ENCODE assay signal across 8 mouse cellular contexts in genomic region chr19:4511116-4511841, GRCm38 (mm10). TPM values are rescaled to one million over a fixed set of nuclear protein-coding genes. Genes with fewer than 3 reads are reported as not detected.
DNase-seq lines count a peak whose midpoint lies in the region; ATAC-seq and TF ChIP-seq lines count a peak whose summit lies in the region.

No protein-coding gene starts in this region.

- DNase-seq in heart, adult 2 months: no peak
- no peak for DNase-seq in heart, postnatal 4 days
- DNase-seq in ES-E14 (ENCODE audit: low read depth, low spot score): no peak
- DNase-seq in liver, postnatal 0 days: peak; percentile 36
- DNase-seq in testis, postnatal 10 days (ENCODE audit: low spot score): no peak
- no peak for DNase-seq in right cerebral cortex, adult 2 months (ENCODE audit: low spot score in 2 of 2)
- no peak for DNase-seq in thymus, adult 2 months

- peak overlapping the region; percentile 82; the same call in 1 of the 2 replicates for H3K4me3 ChIP-seq in heart, adult 2 months
- H3K4me3 ChIP-seq in ES-E14 (ENCODE audit: insufficient read depth in 1 of 2, low read depth in 1 of 2, low read length in 2 of 2, poor library complexity in 1 of 2, severe bottlenecking in 1 of 2): peak overlapping the region; percentile 73 to 87
- H3K4me3 ChIP-seq in forebrain, embryonic 16.5 days (replicated peaks; ENCODE audit: low read length): peak overlapping the region; percentile 76
- peak overlapping the region; percentile 94 for H3K4me3 ChIP-seq in liver, postnatal 0 days (ENCODE audit: low read depth, low read length)
- H3K4me3 ChIP-seq in thymus, adult 2 months (ENCODE audit: control insufficient read depth, insufficient read depth, low read length): no peak overlapping the region

- no peaks in the 10 kb centered on the region for H3K36me3 ChIP-seq in heart, adult 2 months (ENCODE audit: control insufficient read depth, insufficient read depth, low read length)
- H3K36me3 ChIP-seq in ES-E14 (ENCODE audit: control insufficient read depth, insufficient read depth, low read length, poor library complexity, severe bottlenecking): no peaks in the 10 kb centered on the region
- no peaks in the 10 kb centered on the region for H3K36me3 ChIP-seq in forebrain, embryonic 16.5 days (ENCODE audit: control insufficient read depth, insufficient read depth)
- H3K36me3 ChIP-seq in liver, postnatal 0 days (replicated peaks; ENCODE audit: insufficient read depth, low read length): no peaks in the 10 kb centered on the region
- H3K36me3 ChIP-seq in thymus, adult 2 months (ENCODE audit: control insufficient read depth, insufficient read depth, low read length): no peaks in the 10 kb centered on the region

- in situ Hi-C loops in ES-E14 (cut with MboI; ENCODE audit: low sequenced_read_pairs in 2 of 2, unreplicated experiment in 2 of 2): no loop called here

- ATAC-seq in forebrain, embryonic 16.5 days: no peak
- ATAC-seq in liver, postnatal 0 days: no peak

- H3K27ac ChIP-seq in heart, adult 2 months: no peak overlapping the region
- no peak overlapping the region for H3K27ac ChIP-seq in ES-E14 (ENCODE audit: insufficient read depth, low read depth, low read length, poor library complexity, severe bottlenecking)
- no peak overlapping the region for H3K27ac ChIP-seq in forebrain, embryonic 16.5 days (ENCODE audit: low read length)
- H3K27ac ChIP-seq in liver, postnatal 0 days (ENCODE audit: low read depth): peak overlapping the region; percentile 73
- no peak overlapping the region for H3K27ac ChIP-seq in thymus, adult 2 months (ENCODE audit: control insufficient read depth, insufficient read depth, low read length)

- TF ChIP-seq EP300 in heart, adult 2 months (IDR thresholded peaks at IDR 0.05; ENCODE audit: insufficient read depth, low read depth, low read length): no peak
- no peak for TF ChIP-seq EP300 in liver, postnatal 0 days (IDR thresholded peaks at IDR 0.05; ENCODE audit: low read depth)

- intact Hi-C loops in heart, adult 2 months (cut with DNase I): loop anchor here (10.0 kb wide), 1 partner anchor 324 kb away; the partner anchor contains the start of genes Ccdc87 and Ccs

- no peaks in the 10 kb centered on the region for H3K27me3 ChIP-seq in heart, adult 2 months (ENCODE audit: control insufficient read depth, insufficient read depth, low read length)
- H3K27me3 ChIP-seq in forebrain, embryonic 16.5 days (replicated peaks; ENCODE audit: control insufficient read depth, insufficient read depth, low read length): no peaks in the 10 kb centered on the region
- H3K27me3 ChIP-seq in liver, postnatal 0 days (ENCODE audit: insufficient read depth, low read length): no peaks in the 10 kb centered on the region; the same call in 1 of the 2 replicates
- peaks cover 5% of the 10 kb centered on the region for H3K27me3 ChIP-seq in thymus, adult 2 months (ENCODE audit: control insufficient read depth, insufficient read depth, low read length)

- H3K4me1 ChIP-seq in heart, adult 2 months (ENCODE audit: control insufficient read depth, insufficient read depth, low read length): 0 out of 2 replicates have a peak, but pooled peaks cover 4% of the 10 kb centered on the region
- H3K4me1 ChIP-seq in ES-E14 (ENCODE audit: control insufficient read depth in 2 of 2, insufficient read depth in 2 of 2, low read length in 2 of 2, poor library complexity in 1 of 2): 0 out of 4 replicates have a peak, but pooled peaks cover 0 to 2% of the 10 kb centered on the region in 2 experiments
- peaks cover 8% of the 10 kb centered on the region for H3K4me1 ChIP-seq in forebrain, embryonic 16.5 days (replicated peaks; ENCODE audit: control insufficient read depth, insufficient read depth, low read length)
- peaks cover 19% of the 10 kb centered on the region for H3K4me1 ChIP-seq in liver, postnatal 0 days (ENCODE audit: insufficient read depth)
- H3K4me1 ChIP-seq in thymus, adult 2 months (replicated peaks; ENCODE audit: control insufficient read depth, insufficient read depth, low read length): peaks cover 6% of the 10 kb centered on the region; the same call in 1 of the 2 replicates

- H3K9ac ChIP-seq in heart, adult 2 months (ENCODE audit: low read depth, low read length): no peak overlapping the region
- peak overlapping the region; percentile 43; the same call in 1 of the 2 replicates for H3K9ac ChIP-seq in ES-E14 (ENCODE audit: insufficient read depth, low read depth, low read length, poor library complexity, severe bottlenecking)
- no peak overlapping the region; the same call in 1 of the 2 replicates for H3K9ac ChIP-seq in forebrain, embryonic 16.5 days (replicated peaks; ENCODE audit: low read depth, low read length)
- peak overlapping the region; percentile 74 for H3K9ac ChIP-seq in liver, postnatal 0 days (replicated peaks)

- no peaks in the 10 kb centered on the region for H3K79me2 ChIP-seq in heart, adult 2 months (replicated peaks; ENCODE audit: control insufficient read depth, insufficient read depth, low read length)

- H3K9me3 ChIP-seq in ES-E14 (ENCODE audit: control insufficient read depth, insufficient read depth, low read depth, low read length): no peaks in the 10 kb centered on the region
- H3K9me3 ChIP-seq in forebrain, embryonic 16.5 days (ENCODE audit: control insufficient read depth, low read length): no peaks in the 10 kb centered on the region
- H3K9me3 ChIP-seq in liver, postnatal 0 days (ENCODE audit: low read length): no peaks in the 10 kb centered on the region

- peak overlapping the region; percentile 70 for H3K4me2 ChIP-seq in forebrain, embryonic 16.5 days (ENCODE audit: low read length)
- H3K4me2 ChIP-seq in liver, postnatal 0 days (ENCODE audit: low read depth, low read length): peak overlapping the region; percentile 88

- no peak for TF ChIP-seq POLR2A in heart, adult 2 months (IDR thresholded peaks at IDR 0.05; ENCODE audit: insufficient read depth, low read depth, low read length)
- no peak for TF ChIP-seq POLR2A in thymus, adult 2 months (IDR thresholded peaks at IDR 0.05; ENCODE audit: control insufficient read depth, extremely low read depth, insufficient read depth, low read length, poor library complexity)

- WGBS in heart, adult 2 months: 12% methylated on average over 13 of the region's 13 CpGs
- 8% methylated on average over 13 of the region's 13 CpGs for WGBS in forebrain, embryonic 16.5 days
- WGBS in liver, postnatal 0 days (ENCODE audit: insufficient replicate concordance): 11% methylated on average over 13 of the region's 13 CpGs
- 16% methylated on average over 13 of the region's 13 CpGs for WGBS in thymus, adult 2 months

- TF ChIP-seq CTCF in heart, adult 2 months (IDR thresholded peaks at IDR 0.05): no peak
- TF ChIP-seq CTCF in liver, postnatal 0 days (IDR thresholded peaks at IDR 0.05; ENCODE audit: low read depth): no peak
- TF ChIP-seq CTCF in thymus, adult 2 months (IDR thresholded peaks at IDR 0.05; ENCODE audit: borderline replicate concordance, control insufficient read depth, extremely low read depth, insufficient read depth, low read length, poor library complexity): no peak

TF ChIP-seq in ES-E14, 5 proteins besides CTCF, POLR2A, EP300 and RAD21:
- TF ChIP-seq MAFK (IDR thresholded peaks at IDR 0.05; ENCODE audit: insufficient read depth, low read depth, low read length) (no peak), ZNF384 (IDR thresholded peaks at IDR 0.05; ENCODE audit: low read depth, low read length) (no peak), ZC3H11A (IDR thresholded peaks at IDR 0.05; ENCODE audit: borderline replicate concordance, low read depth, low read length) (no peak), HCFC1 (IDR thresholded peaks at IDR 0.05; ENCODE audit: borderline replicate concordance, insufficient read depth, low read length) (no peak), CHD2 (IDR thresholded peaks at IDR 0.05; ENCODE audit: low read depth, low read length) (no peak)

RNA-seq across cellular contexts. Expression of gene Pcx, which starts 1.0 kb away (rescaled TPM):
- 10 to 100 TPM; 44.8 to 52.5 TPM for total RNA-seq in heart, adult 2 months (2021)
- 25.1 and 39.0 TPM in 2 replicates for polyA plus RNA-seq in heart, adult 2 months (2012; rRNA removed)
- 1 to 10 TPM; 6.9 to 8.8 TPM for total RNA-seq in heart, postnatal 4 days (2021)
- total RNA-seq in ES-E14 (2012; rRNA removed): 35.6 and 44.6 TPM in 2 replicates
- polyA plus RNA-seq in forebrain, embryonic 16.5 days (2015; fragmentation: Nextera tagmentation; extraction: Ambion mirVana): 30.6 and 33.3 TPM in 2 replicates
- 220 and 283 TPM in 2 replicates for polyA plus RNA-seq in liver, postnatal 0 days (2015; fragmentation: Nextera tagmentation; extraction: Ambion mirVana)
- polyA plus RNA-seq in thymus, adult 2 months (2012; rRNA removed): 41.9 and 52.9 TPM in 2 replicates

RNA-seq across cellular contexts. Expression of gene 2010003K11Rik, which starts 12.9 kb away (rescaled TPM):
- total RNA-seq in heart, adult 2 months (2021): not detected
- 0.29 and 0.70 TPM in 2 replicates for polyA plus RNA-seq in heart, adult 2 months (2012; rRNA removed)
- not detected for total RNA-seq in heart, postnatal 4 days (2021)
- total RNA-seq in ES-E14 (2012; rRNA removed): not detected in 2 replicates
- polyA plus RNA-seq in forebrain, embryonic 16.5 days (2015; fragmentation: Nextera tagmentation; extraction: Ambion mirVana): not detected in 2 replicates
- 5.8 and 7.6 TPM in 2 replicates for polyA plus RNA-seq in liver, postnatal 0 days (2015; fragmentation: Nextera tagmentation; extraction: Ambion mirVana)
- 0.90 and 1.2 TPM in 2 replicates for polyA plus RNA-seq in thymus, adult 2 months (2012; rRNA removed)

RNA-seq across cellular contexts. Expression of gene Syt12, which starts 34.0 kb away (rescaled TPM):
- total RNA-seq in heart, adult 2 months (2021): 10 to 100 TPM in 1 of 2 experiments, 1 to 10 TPM in 1; 6.9 to 13.2 TPM
- 1.8 and 3.2 TPM in 2 replicates for polyA plus RNA-seq in heart, adult 2 months (2012; rRNA removed)
- total RNA-seq in heart, postnatal 4 days (2021): under 1 TPM; 0.74 to 0.98 TPM
- total RNA-seq in ES-E14 (2012; rRNA removed): 0.58 and 1.1 TPM in 2 replicates
- 1.8 and 2.2 TPM in 2 replicates for polyA plus RNA-seq in forebrain, embryonic 16.5 days (2015; fragmentation: Nextera tagmentation; extraction: Ambion mirVana)
- polyA plus RNA-seq in liver, postnatal 0 days (2015; fragmentation: Nextera tagmentation; extraction: Ambion mirVana): 0.15 and 0.19 TPM in 2 replicates
- 1.6 and 2.0 TPM in 2 replicates for polyA plus RNA-seq in thymus, adult 2 months (2012; rRNA removed)

Comparison
In these comparisons a context has a peak if more than half of its experiments do, and no peak if none do; other contexts are left out.
1. H3K9ac ChIP-seq: peak in ES-E14 (single experiment) and liver, postnatal 0 days (single experiment); none in heart, adult 2 months (single experiment) and forebrain, embryonic 16.5 days (single experiment).